Mouse (Mus musculus) olfactory bulb, adult 2 months (tissue): Measurements from ENCODE around the gene 1600002K03Rik. TPM values are rescaled to one million over a fixed set of nuclear protein-coding genes. Genes with fewer than 3 reads are reported as not detected.

Experiments
- H3K27ac ChIP-seq: fragments of 200-500 bp; 2 replicates; pipeline ENCODE4 v1.5.1; 2012; ENCODE audit warnings: low read depth, low read length; ENCODE audit not compliant: insufficient read depth
- H3K4me1 ChIP-seq: fragments of 200-500 bp; 2 replicates; pipeline ENCODE4 v1.6.1; 2012; ENCODE audit warnings: low read length; ENCODE audit not compliant: control insufficient read depth, insufficient read depth
- H3K4me3 ChIP-seq: fragments of 200-500 bp; 2 replicates; pipeline ENCODE4 v1.5.1; 2012; ENCODE audit warnings: mild to moderate bottlenecking, low read depth, low read length, moderate library complexity; ENCODE audit not compliant: insufficient read depth
- CTCF ChIP-seq: fragments of 200-500 bp; IDR thresholded peaks from 2 replicates; pipeline ENCODE4 v1.5.1; 2012; ENCODE audit warnings: low read depth, mild to moderate bottlenecking, low read length, moderate library complexity; ENCODE audit not compliant: insufficient read depth
- POLR2A ChIP-seq: fragments of 200-500 bp; IDR thresholded peaks from 2 replicates; pipeline ENCODE4 v1.6.1; 2012; ENCODE audit warnings: mild to moderate bottlenecking, low read depth, low read length, moderate library complexity; ENCODE audit not compliant: insufficient read depth
- WGBS: fragments of 180-500 bp; shearing (Covaris S2); methylation state at CpG from one replicate; pipeline ENCODE4 v1.1.7; 2018; 5-methylcytosine and 5-hydroxymethylcytosine counted together
- polyA plus RNA-seq: library from polyadenylated mRNA; stranded (reverse); fragments of >200 nt; gene quantifications from 2 replicates; pipeline ENCODE4 v1.2.4, GENCODE M21; 2012; ENCODE audit warnings: low replicate concordance; ENCODE audit not compliant: missing spikeins, insufficient read depth, insufficient read length

1600002K03Rik gene
- polyA plus RNA-seq, 1 experiment: not detected

- peak overlapping the region; percentile 48 for H3K27ac ChIP-seq
- H3K4me1 ChIP-seq: peaks cover 76% of the 10 kb centered on the region
- H3K4me3 ChIP-seq: no peak overlapping the region
- WGBS: 34% methylated on average over 15 of the region's 15 CpGs
- TF ChIP-seq POLR2A (no peak), CTCF (no peak)
Measured at GRCm38 (mm10) chr10:80157141-80157929, 15.4 kb upstream of the 1600002K03Rik start.

GRCm38 (mm10) chr10:80158307-80158986 lies 14.3 kb upstream of the 1600002K03Rik start:
- Histone ChIP-seq H3K27ac (peak overlapping the region; percentile 86), H3K4me3 (no peak overlapping the region), H3K4me1 (peaks cover 76% of the 10 kb centered on the region)
- TF ChIP-seq CTCF: no peak
- no peak for TF ChIP-seq POLR2A
- WGBS: 17% methylated on average over 18 of the region's 18 CpGs

- Histone ChIP-seq H3K4me1 (peaks cover 76% of the 10 kb centered on the region), H3K4me3 (peak overlapping the region; percentile 46), H3K27ac (peak overlapping the region; percentile 86)
- no peak for TF ChIP-seq CTCF
- TF ChIP-seq POLR2A: no peak
- 9% methylated on average over 12 of the region's 12 CpGs for WGBS
Measured at GRCm38 (mm10) chr10:80159021-80159560, 13.7 kb upstream of the 1600002K03Rik start.

GRCm38 (mm10) chr10:80159561-80160454 lies 12.9 kb upstream of the 1600002K03Rik start:
- peak overlapping the region; percentile 86 for H3K27ac ChIP-seq
- peak overlapping the region; percentile 49 for H3K4me3 ChIP-seq
- TF ChIP-seq CTCF (no peak), POLR2A (0 out of 2 replicates have a peak, but pooled peaks have one; percentile 32)
- under 1% methylated on average over 55 of the region's 55 CpGs for WGBS
- H3K4me1 ChIP-seq: peaks cover 83% of the 10 kb centered on the region

- peaks cover 88% of the 10 kb centered on the region for H3K4me1 ChIP-seq
- H3K4me3 ChIP-seq: peak overlapping the region; percentile 49; the same call in 1 of the 2 replicates
- WGBS: 7% methylated on average over 33 of the region's 33 CpGs
- H3K27ac ChIP-seq: peak overlapping the region; percentile 74
- no peak for TF ChIP-seq CTCF
- no peak for TF ChIP-seq POLR2A
Measured at GRCm38 (mm10) chr10:80160455-80161371, 12.0 kb upstream of the 1600002K03Rik start.

- Histone ChIP-seq H3K27ac (peak overlapping the region; percentile 57), H3K4me1 (peaks cover 83% of the 10 kb centered on the region), H3K4me3 (no peak overlapping the region)
- TF ChIP-seq CTCF (no peak), POLR2A (no peak)
- WGBS: 29% methylated on average over 7 of the region's 7 CpGs
Measured at GRCm38 (mm10) chr10:80161522-80162242, 11.1 kb upstream of the 1600002K03Rik start.

- Histone ChIP-seq H3K27ac (peak overlapping the region; percentile 57; the same call in 1 of the 2 replicates), H3K4me3 (no peak overlapping the region), H3K4me1 (peaks cover 77% of the 10 kb centered on the region)
- TF ChIP-seq POLR2A (no peak), CTCF (no peak)
- 73% methylated on average over 3 of the region's 3 CpGs for WGBS
Measured at GRCm38 (mm10) chr10:80162243-80162608, 10.5 kb upstream of the 1600002K03Rik start.
